Comparison of ENCODE assay signal across 30 mouse cellular contexts in the genomic region with DNA sequence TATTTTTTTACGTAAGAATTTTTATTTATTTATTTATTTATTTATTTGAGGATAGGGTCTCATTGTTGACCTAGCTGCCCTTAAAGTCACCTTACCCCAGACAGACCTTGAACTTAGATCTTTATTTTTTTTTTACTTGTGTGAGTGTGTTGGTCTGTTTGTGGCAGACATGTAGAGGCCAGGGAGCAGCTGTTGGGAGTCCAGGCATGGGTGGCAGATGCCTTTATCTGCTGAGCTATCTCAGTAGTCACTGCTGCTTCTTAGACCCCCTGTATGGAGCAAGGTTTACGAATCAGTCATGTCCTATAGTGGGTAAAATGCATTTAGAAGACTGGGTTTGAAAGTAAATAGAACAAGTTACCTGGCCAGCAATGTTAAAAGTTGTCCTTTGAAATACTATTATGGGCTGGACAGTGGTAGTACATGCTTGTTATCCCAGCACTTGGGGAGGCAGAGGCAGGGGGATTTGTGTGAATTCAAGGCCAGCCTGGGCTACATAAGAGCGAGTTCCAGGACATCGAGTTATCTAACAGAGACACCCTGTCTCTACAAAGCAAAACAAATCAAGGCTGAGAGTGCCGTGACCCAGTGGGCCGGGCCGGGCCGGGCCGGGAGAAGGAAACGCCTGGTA. TPM values are rescaled to one million over a fixed set of nuclear protein-coding genes. Genes with fewer than 3 reads are reported as not detected.
A peak's percentile ranks its signal among the peaks of the same experiment; 100 is the strongest.
DNase-seq lines count a peak whose midpoint lies in the region; ATAC-seq and TF ChIP-seq lines count a peak whose summit lies in the region.
"Had no signal": no experiment of that assay in that cellular context is flagged by ENCODE, and none has a peak within 500 bp of the region (broad histone marks: within the 10 kb centered on the region; RNA-seq: fewer than 3 reads in every experiment).

No protein-coding gene starts in this region.

- DNase-seq in cerebellum, adult 2 months: peak in 1 of 2 experiments; percentile 44
- no peak for DNase-seq in cerebellum, adult 9-11 months
- no peak for DNase-seq in hindbrain, embryonic 10.5 days (ENCODE audit: low spot score)
- peak; percentile 34 for DNase-seq in 3134 (ENCODE audit: extremely low read depth, insufficient read length, low spot score)
- DNase-seq in midbrain, postnatal 0 days (ENCODE audit: low spot score): no peak
- DNase-seq in frontal cortex, adult 2 months (ENCODE audit: extremely low spot score in 1 of 2, low spot score in 1 of 2): no peak
- DNase-seq in urinary bladder, postnatal 25 days (ENCODE audit: low spot score): no peak
- DNase-seq: adrenal gland, adult 2 months; cerebellum, adult 11-12 months; gastrocnemius, postnatal 36 days; heart, adult 2 months; heart, postnatal 14 days; kidney, adult 2 months; kidney, postnatal 10 days; lung, adult 18-20 months; lung, postnatal 14 days; right cerebral cortex, adult 18-20 months; right cerebral cortex, postnatal 4 days; thymus, adult 18-20 months; thymus, postnatal 36 days had no signal

- no peaks in the 10 kb centered on the region for H3K27me3 ChIP-seq in cerebellum, adult 2 months (ENCODE audit: control insufficient read depth, insufficient read depth, low read length)
- H3K27me3 ChIP-seq in hindbrain, embryonic 15.5 days: no peaks in the 10 kb centered on the region
- H3K27me3 ChIP-seq in hindbrain, embryonic 10.5 days (ENCODE audit: insufficient read depth, poor library complexity, severe bottlenecking): no peaks in the 10 kb centered on the region
- H3K27me3 ChIP-seq in midbrain, postnatal 0 days (ENCODE audit: insufficient read depth, low read length): no peaks in the 10 kb centered on the region
- H3K27me3 ChIP-seq: CH12.LX; heart, embryonic 13.5 days; limb, embryonic 13.5 days; liver, embryonic 12.5 days; neural tube, embryonic 12.5 days; Patski; stomach, embryonic 15.5 days had no signal

- H3K4me2 ChIP-seq in hindbrain, embryonic 15.5 days: 0 out of 2 replicates have a peak overlapping the region, but pooled peaks have one; percentile 7
- 0 out of 2 replicates have a peak overlapping the region, but pooled peaks have one; percentile 5 for H3K4me2 ChIP-seq in midbrain, postnatal 0 days (ENCODE audit: low read depth, low read length, poor library complexity, severe bottlenecking)
- H3K4me2 ChIP-seq: limb, embryonic 13.5 days; liver, embryonic 12.5 days; stomach, embryonic 15.5 days had no signal

- WGBS in cerebellum, adult 2 months: 12% methylated on average over 10 of the region's 10 CpGs
- 94% methylated on average over 10 of the region's 10 CpGs for WGBS in hindbrain, embryonic 15.5 days
- WGBS in hindbrain, embryonic 10.5 days: 92% methylated on average over 10 of the region's 10 CpGs
- 95% methylated on average over 10 of the region's 10 CpGs for WGBS in midbrain, postnatal 0 days

- no peak for TF ChIP-seq CTCF in cerebellum, adult 2 months (IDR thresholded peaks at IDR 0.05; ENCODE audit: borderline replicate concordance, insufficient read depth, low read depth, low read length)
- no peak for TF ChIP-seq CTCF in midbrain, postnatal 0 days (IDR thresholded peaks at IDR 0.05)

- no peak overlapping the region for H3K9ac ChIP-seq in hindbrain, embryonic 15.5 days
- H3K9ac ChIP-seq in midbrain, postnatal 0 days (replicated peaks; ENCODE audit: low read length, poor library complexity, severe bottlenecking): no peak overlapping the region; the same call in 1 of the 2 replicates
- H3K9ac ChIP-seq: heart, embryonic 13.5 days; limb, embryonic 13.5 days; liver, embryonic 12.5 days; neural tube, embryonic 12.5 days; stomach, embryonic 15.5 days had no signal

- no peak for TF ChIP-seq POLR2A in cerebellum, adult 2 months (IDR thresholded peaks at IDR 0.05; ENCODE audit: borderline replicate concordance, insufficient read depth, low read length)

- H3K4me1 ChIP-seq in cerebellum, adult 2 months (ENCODE audit: control insufficient read depth, insufficient read depth, low read length): peaks cover 23% of the 10 kb centered on the region
- H3K4me1 ChIP-seq in hindbrain, embryonic 15.5 days (replicated peaks): peaks cover 51% of the 10 kb centered on the region
- peaks cover 41% of the 10 kb centered on the region for H3K4me1 ChIP-seq in hindbrain, embryonic 10.5 days (replicated peaks)
- H3K4me1 ChIP-seq in midbrain, postnatal 0 days (ENCODE audit: insufficient read depth, low read length): peaks cover 3% of the 10 kb centered on the region; the same call in 1 of the 2 replicates

- H3K27ac ChIP-seq in cerebellum, adult 2 months (ENCODE audit: insufficient read depth, low read length): peak overlapping the region; percentile 77
- H3K27ac ChIP-seq in hindbrain, embryonic 15.5 days (replicated peaks): no peak overlapping the region
- no peak overlapping the region for H3K27ac ChIP-seq in hindbrain, embryonic 10.5 days
- no peak overlapping the region for H3K27ac ChIP-seq in midbrain, postnatal 0 days (ENCODE audit: low read depth, low read length)
- H3K27ac ChIP-seq: heart, adult 2 months; limb, embryonic 13.5 days; liver, embryonic 12.5 days; neural tube, embryonic 12.5 days had no signal

- 0 out of 2 replicates have a peak, but pooled peaks cover 6% of the 10 kb centered on the region for H3K36me3 ChIP-seq in hindbrain, embryonic 15.5 days
- peaks cover 89% of the 10 kb centered on the region for H3K36me3 ChIP-seq in hindbrain, embryonic 10.5 days
- no peaks in the 10 kb centered on the region for H3K36me3 ChIP-seq in midbrain, postnatal 0 days (ENCODE audit: insufficient read depth, low read length)

- H3K9me3 ChIP-seq in hindbrain, embryonic 15.5 days: no peaks in the 10 kb centered on the region
- H3K9me3 ChIP-seq in hindbrain, embryonic 10.5 days: no peaks in the 10 kb centered on the region
- no peaks in the 10 kb centered on the region for H3K9me3 ChIP-seq in midbrain, postnatal 0 days (ENCODE audit: low read length)
- H3K9me3 ChIP-seq: G1E; heart, embryonic 13.5 days; limb, embryonic 13.5 days; liver, embryonic 12.5 days; neural tube, embryonic 12.5 days; stomach, embryonic 15.5 days had no signal

- peak overlapping the region; percentile 54 for H3K4me3 ChIP-seq in cerebellum, adult 2 months (replicated peaks; ENCODE audit: insufficient read depth, low read depth, low read length)
- no peak overlapping the region for H3K4me3 ChIP-seq in hindbrain, embryonic 15.5 days
- H3K4me3 ChIP-seq in hindbrain, embryonic 10.5 days: no peak overlapping the region
- H3K4me3 ChIP-seq in midbrain, postnatal 0 days (ENCODE audit: low read depth, low read length): no peak overlapping the region
- H3K4me3 ChIP-seq: heart, adult 2 months; heart, embryonic 13.5 days; limb, embryonic 13.5 days; liver, embryonic 12.5 days; neural tube, embryonic 12.5 days; stomach, embryonic 15.5 days had no signal

- no peak for ATAC-seq in hindbrain, embryonic 15.5 days (ENCODE audit: low FRiP score, low read depth)
- ATAC-seq in midbrain, postnatal 0 days (ENCODE audit: low FRiP score): no peak
- ATAC-seq: inflammation-experienced regulatory T-cells, adult 6 months; Patski had no signal

RNA-seq across cellular contexts. Expression of gene Btg1, which starts 9.4 kb away (rescaled TPM):
- polyA plus RNA-seq in cerebellum, adult 2 months (2012; rRNA removed): 72.7 and 87.6 TPM in 2 replicates
- 40.7 and 43.2 TPM in 2 replicates for polyA plus RNA-seq in hindbrain, embryonic 15.5 days (2015; fragmentation: Nextera tagmentation; extraction: Ambion mirVana)
- polyA plus RNA-seq in hindbrain, embryonic 10.5 days (2016; fragmentation: Nextera tagmentation; extraction: Ambion mirVana): 34.9 and 43.8 TPM in 2 replicates
- 15.2 and 21.3 TPM in 2 replicates for total RNA-seq in midbrain, postnatal 0 days (2014; rRNA removed)
- 20.7 and 21.3 TPM in 2 replicates for polyA plus RNA-seq in midbrain, postnatal 0 days (2015; fragmentation: Nextera tagmentation; extraction: Ambion mirVana)
- 41.6 and 51.6 TPM in 2 replicates for polyA plus RNA-seq in frontal cortex, adult 2 months (2012; rRNA removed)
